Mouse (Mus musculus) forebrain, embryonic 12.5 days (tissue): Measurements from ENCODE around the gene Mef2b. TPM values are rescaled to one million over a fixed set of nuclear protein-coding genes. Genes with fewer than 3 reads are reported as not detected.
"Not testable (repeated sequence)": the region's sequence is repeated elsewhere in the genome, so short reads cannot be mapped to it uniquely, and the experiment has no call there.

Source experiments
- ATAC-seq: fragments of 200-750 bp; cut with Nextera tagmentation; 2 replicates; pipeline ENCODE4 v1.8.0; 2017; ENCODE audit warnings: moderate TSS enrichment; ENCODE audit not compliant: low FRiP score
- H3K27ac ChIP-seq: fragments of 300-500 bp; sonication (generic); 2 replicates; pipeline ENCODE4 v1.5.1; 2016; ENCODE audit warnings: mild to moderate bottlenecking
- H3K27me3 ChIP-seq: fragments of 300-500 bp; sonication (generic); 2 replicates; pipeline ENCODE4 v1.6.1; 2016; ENCODE audit warnings: mild to moderate bottlenecking
- H3K36me3 ChIP-seq: fragments of 300-500 bp; sonication (generic); replicated peaks from 2 replicates; pipeline ENCODE4 v1.6.1; 2016; ENCODE audit warnings: mild to moderate bottlenecking
- H3K4me1 ChIP-seq: fragments of 300-500 bp; sonication (generic); 2 replicates; pipeline ENCODE4 v1.6.1; 2016
- H3K4me2 ChIP-seq: fragments of 300-500 bp; sonication (generic); 2 replicates; pipeline ENCODE4 v1.6.1; 2016; ENCODE audit warnings: mild to moderate bottlenecking, moderate library complexity
- H3K4me3 ChIP-seq: fragments of 300-500 bp; sonication (generic); replicated peaks from 2 replicates; pipeline ENCODE4 v1.5.1; 2016; ENCODE audit warnings: mild to moderate bottlenecking
- H3K9ac ChIP-seq: fragments of 300-500 bp; sonication (generic); 2 replicates; pipeline ENCODE4 v1.6.1; 2016; ENCODE audit warnings: mild to moderate bottlenecking
- H3K9me3 ChIP-seq: fragments of 300-500 bp; sonication (generic); 2 replicates; pipeline ENCODE4 v1.6.1; 2016
- WGBS: fragments of 180-500 bp; shearing (Covaris S2); methylation state at CpG from one replicate; pipeline ENCODE4 v1.1.7; 2016; 5-methylcytosine and 5-hydroxymethylcytosine counted together
- microRNA-seq: library from miRNA; unstranded; fragments of <30 nt; microRNA quantifications from one replicate; pipeline ENCODE4, GENCODE M21; 2017
- polyA plus RNA-seq: library from polyadenylated mRNA; unstranded; fragments of >200 nt; fragmentation: Nextera tagmentation; extraction: Ambion mirVana; gene quantifications from 2 replicates; pipeline ENCODE4 v1.2.1, GENCODE M21; 2016

Gene Mef2b
- polyA plus RNA-seq, 1 experiment from 2014 or later: 1.6 TPM

GRCm38 (mm10) chr8:70214411-70214810 is 74.9 kb downstream of the Mef2b start:
- no peak for ATAC-seq
- no peaks in the 10 kb centered on the region for H3K9me3 ChIP-seq
- no peak overlapping the region for H3K4me2 ChIP-seq
- H3K9ac ChIP-seq: no peak overlapping the region
- 59% methylated on average over 3 of the region's 3 CpGs for WGBS
- H3K36me3 ChIP-seq: no peaks in the 10 kb centered on the region
- peaks cover 34% of the 10 kb centered on the region for H3K27me3 ChIP-seq
- no peak overlapping the region for H3K27ac ChIP-seq
- no peak overlapping the region for H3K4me3 ChIP-seq
- peaks cover 6% of the 10 kb centered on the region for H3K4me1 ChIP-seq

DNA sequence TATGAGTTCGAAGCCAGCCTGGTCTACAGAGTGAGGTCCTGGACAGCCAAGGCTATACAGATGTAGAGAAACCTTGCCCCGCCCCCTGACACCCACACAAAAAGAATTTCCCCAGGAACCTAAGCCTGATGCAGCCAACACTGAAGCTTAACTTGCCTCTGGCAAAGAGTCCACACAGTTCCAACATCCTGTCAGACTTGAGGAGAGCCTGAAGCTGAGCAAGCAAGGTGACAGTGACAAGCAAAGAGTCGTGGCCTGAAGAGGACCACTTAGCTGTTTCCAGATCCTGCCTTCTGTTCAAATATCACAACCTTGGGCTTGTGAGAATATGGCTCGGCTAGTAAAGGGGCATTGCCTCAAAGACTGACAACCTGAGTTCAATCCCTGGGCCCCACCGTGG is 75.6 kb downstream of the Mef2b start:
- Histone ChIP-seq H3K9me3 (no peaks in the 10 kb centered on the region), H3K4me1 (peaks cover 6% of the 10 kb centered on the region), H3K27me3 (peaks cover 29% of the 10 kb centered on the region), H3K36me3 (no peaks in the 10 kb centered on the region), H3K27ac (no peak overlapping the region), H3K4me3 (no peak overlapping the region), H3K4me2 (no peak overlapping the region), H3K9ac (no peak overlapping the region)
- 82% methylated on average over 5 of the region's 5 CpGs for WGBS
- ATAC-seq: no peak

GRCm38 (mm10) chr8:70216161-70216560 is 76.7 kb downstream of the Mef2b start:
- not testable (repeated sequence) for H3K4me2 ChIP-seq, H3K36me3 ChIP-seq, H3K4me3 ChIP-seq, H3K9me3 ChIP-seq, H3K4me1 ChIP-seq, H3K27ac ChIP-seq, H3K9ac ChIP-seq, ATAC-seq
- H3K27me3 ChIP-seq: peaks cover 18% of the 10 kb centered on the region
- 83% methylated on average over 3 of the region's 3 CpGs for WGBS

DNA sequence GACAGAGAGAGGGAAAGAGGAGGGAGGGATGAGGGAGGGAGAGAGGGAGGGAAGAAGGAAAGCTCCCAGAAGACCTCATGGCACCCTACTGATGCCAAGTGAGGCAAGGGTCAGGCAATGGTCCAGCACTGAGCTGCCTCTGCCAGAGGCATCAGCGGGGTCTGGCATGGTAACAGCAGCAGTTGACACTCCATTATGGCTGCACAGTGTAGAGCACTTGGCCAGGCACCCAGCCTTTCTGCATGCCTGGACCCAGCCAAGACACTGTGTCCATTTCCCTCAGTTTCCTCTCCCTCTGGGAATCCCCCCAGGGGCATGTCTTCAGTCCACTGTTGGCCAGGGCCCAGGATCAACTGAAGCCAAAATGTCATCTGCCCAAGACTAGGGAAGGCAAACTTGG is 77.1 kb downstream of the Mef2b start:
- peaks cover 6% of the 10 kb centered on the region for H3K4me1 ChIP-seq
- no peak overlapping the region for H3K9ac ChIP-seq
- no peaks in the 10 kb centered on the region for H3K36me3 ChIP-seq
- H3K4me2 ChIP-seq: no peak overlapping the region
- H3K27ac ChIP-seq: no peak overlapping the region
- no peaks in the 10 kb centered on the region for H3K9me3 ChIP-seq
- peaks cover 17% of the 10 kb centered on the region for H3K27me3 ChIP-seq
- ATAC-seq: no peak
- 55% methylated on average over 1 of the region's 1 CpGs for WGBS
- H3K4me3 ChIP-seq: no peak overlapping the region

Small RNA genes lying within 50 kb of the gene (microRNA-seq; reads per million reads assigned to microRNA genes)
- gene Mir7066: 1.5 reads per million

Other genes starting within 250 kb of the Mef2b start
- gene Tssk6, start 237.5 kb upstream of the Mef2b start, polyA plus RNA-seq: 4.2 and 4.3 TPM in 2 replicates
- 165 and 168 TPM in 2 replicates for gene Ndufa13, start 237.2 kb upstream of the Mef2b start, polyA plus RNA-seq
- 7.0 and 9.8 TPM in 2 replicates for gene Yjefn3, start 237.0 kb upstream of the Mef2b start, polyA plus RNA-seq
- 47.5 and 48.7 TPM in 2 replicates for gene Gatad2a, start 143.3 kb upstream of the Mef2b start, polyA plus RNA-seq
- gene Mau2, start 97.0 kb upstream of the Mef2b start, polyA plus RNA-seq: 67.6 and 70.1 TPM in 2 replicates
- 53.8 and 55.7 TPM in 2 replicates for gene Sugp1, start 96.9 kb upstream of the Mef2b start, polyA plus RNA-seq
- 1.3 TPM in 2 replicates for gene Tm6sf2, start 66.8 kb upstream of the Mef2b start, polyA plus RNA-seq
- 0.06 and 0.19 TPM in 2 replicates for gene Hapln4, start 56.3 kb upstream of the Mef2b start, polyA plus RNA-seq
- gene Ncan, start 18.8 kb upstream of the Mef2b start, polyA plus RNA-seq: 84.2 and 104 TPM in 2 replicates
- 27.8 and 28.3 TPM in 2 replicates for gene Nr2c2ap, start 8.4 kb upstream of the Mef2b start, polyA plus RNA-seq
- 14.3 and 16.7 TPM in 2 replicates for gene Rfxank, start 557 bp upstream of the Mef2b start, polyA plus RNA-seq
- 35.0 and 36.1 TPM in 2 replicates for gene Borcs8, start 212 bp upstream of the Mef2b start, polyA plus RNA-seq
- gene Tmem161a, start 32.6 kb downstream of the Mef2b start, polyA plus RNA-seq: 48.7 and 53.8 TPM in 2 replicates
- gene Slc25a42, start 72.6 kb downstream of the Mef2b start, polyA plus RNA-seq: 3.4 and 3.6 TPM in 2 replicates
- gene Sugp2, start 94.5 kb downstream of the Mef2b start, polyA plus RNA-seq: 82.9 and 92.5 TPM in 2 replicates
- 35.8 and 38.0 TPM in 2 replicates for gene Armc6, start 94.8 kb downstream of the Mef2b start, polyA plus RNA-seq
- gene Homer3, start 143.1 kb downstream of the Mef2b start, polyA plus RNA-seq: 90.7 and 94.5 TPM in 2 replicates
- 54.0 and 54.2 TPM in 2 replicates for gene Ddx49, start 162.8 kb downstream of the Mef2b start, polyA plus RNA-seq
- gene Cope, start 162.8 kb downstream of the Mef2b start, polyA plus RNA-seq: 217 and 229 TPM in 2 replicates
- 14.9 and 16.2 TPM in 2 replicates for gene Cers1, start 176.1 kb downstream of the Mef2b start, polyA plus RNA-seq
- 1.8 and 4.2 TPM in 2 replicates for gene Gdf1, start 190.1 kb downstream of the Mef2b start, polyA plus RNA-seq
- gene Upf1, start 213.6 kb downstream of the Mef2b start, polyA plus RNA-seq: 26.9 and 29.5 TPM in 2 replicates
- gene Comp, start 233.8 kb downstream of the Mef2b start, polyA plus RNA-seq: 0.08 and 0.34 TPM in 2 replicates